Mouse (Mus musculus) CH12.LX (cell line): ENCODE measurements around the gene Dnaaf1. TPM values are rescaled to one million over a fixed set of nuclear protein-coding genes. Genes with fewer than 3 reads are reported as not detected.

Source experiments
- DNase-seq: peaks from one replicate; pipeline ENCODE4 v3.0.0-alpha.2; 2013; ENCODE audit errors: extremely low read depth
- H3K27ac ChIP-seq: 2 replicates; pipeline ENCODE4 v1.5.1; 2012; ENCODE audit warnings: low read depth, mild to moderate bottlenecking, control low read depth, moderate library complexity; ENCODE audit not compliant: insufficient read depth
- H3K27me3 ChIP-seq: replicated peaks from 2 replicates; pipeline ENCODE3; 2012; ENCODE audit warnings: inconsistent platforms
- H3K36me3 ChIP-seq, 2 experiments: replicated peaks in 1 of 2; 2 replicates each; pipeline versions ENCODE3 to v1.6.1; 2012; ENCODE audit warnings: inconsistent platforms in 1 of 2, low read length in 1 of 2, mild to moderate bottlenecking in 1 of 2, mixed read lengths in 1 of 2, moderate library complexity in 1 of 2; ENCODE audit not compliant: control insufficient read depth in 1 of 2, insufficient read depth in 1 of 2
- H3K4me1 ChIP-seq, 2 experiments: 2 replicates each; pipeline ENCODE4 v1.6.1; 2012; ENCODE audit warnings: inconsistent platforms in 1 of 2, moderate library complexity in 1 of 2; ENCODE audit not compliant: insufficient read depth in 2 of 2, control insufficient read depth in 1 of 2
- H3K4me2 ChIP-seq: 2 replicates; pipeline ENCODE4 v1.6.1; 2012; ENCODE audit warnings: low read depth, mild to moderate bottlenecking, control low read depth; ENCODE audit not compliant: poor library complexity, insufficient read depth, severe bottlenecking
- H3K4me3 ChIP-seq, 3 experiments: fragments of 150-350 bp in 1 of 3; sonication (generic) in 1 of 3; replicated peaks in 1 of 3; 2 replicates each; pipeline versions ENCODE3 to v1.5.1; 2011 to 2012; ENCODE audit warnings: low read depth in 2 of 3, low read length in 2 of 3, mild to moderate bottlenecking in 2 of 3, moderate library complexity in 2 of 3, control low read depth in 1 of 3, improper control_type of control experiment in 1 of 3, inconsistent platforms in 1 of 3, mixed read lengths in 1 of 3; ENCODE audit not compliant: poor library complexity in 1 of 3
- H3K79me2 ChIP-seq: replicated peaks from 2 replicates; pipeline ENCODE4 v1.6.1; 2012; ENCODE audit warnings: mild to moderate bottlenecking, moderate library complexity; ENCODE audit not compliant: control insufficient read depth, poor library complexity, insufficient read depth, severe bottlenecking; ENCODE audit errors: extremely low read depth
- H3K9ac ChIP-seq: 2 replicates; pipeline ENCODE4 v1.6.1; 2012; ENCODE audit warnings: low read depth, mild to moderate bottlenecking, control low read depth, moderate library complexity; ENCODE audit not compliant: insufficient read depth
- H3K9me3 ChIP-seq: replicated peaks from 2 replicates; pipeline ENCODE3; 2012; ENCODE audit warnings: low read length, inconsistent platforms, mixed read lengths
- CTCF ChIP-seq, 2 experiments: IDR thresholded peaks in 1 of 2; conservative IDR thresholded peaks in 1 of 2; 2 replicates each; pipeline ENCODE4 v1.5.1; 2011 to 2012; ENCODE audit warnings: low read depth in 2 of 2, low read length in 2 of 2, improper control_type of control experiment in 1 of 2, inconsistent platforms in 1 of 2, mild to moderate bottlenecking in 1 of 2, moderate library complexity in 1 of 2
- E2F4 ChIP-seq: IDR thresholded peaks from 2 replicates; pipeline ENCODE4 v1.6.1; 2011; ENCODE audit warnings: low read depth, low read length, improper control_type of control experiment; ENCODE audit not compliant: insufficient replicate concordance
- JUN ChIP-seq: IDR thresholded peaks from 2 replicates; pipeline ENCODE4 v1.6.1; 2011; ENCODE audit warnings: low read depth, mild to moderate bottlenecking, low read length, improper control_type of control experiment, moderate library complexity; ENCODE audit not compliant: insufficient read depth
- JUND ChIP-seq: conservative IDR thresholded peaks from 2 replicates; pipeline ENCODE4 v1.6.1; 2011; ENCODE audit warnings: low read depth, low read length, improper control_type of control experiment
- MEF2A ChIP-seq: IDR thresholded peaks from 2 replicates; pipeline ENCODE4 v1.6.1; 2014; ENCODE audit warnings: low read depth, mild to moderate bottlenecking, inconsistent platforms, low read length, improper control_type of control experiment, borderline replicate concordance
- MYC ChIP-seq: IDR thresholded peaks from 2 replicates; pipeline ENCODE4 v1.6.1; 2011; ENCODE audit warnings: low read depth, mild to moderate bottlenecking, improper control_type of control experiment, low read length
- NRF1 ChIP-seq: IDR thresholded peaks from 2 replicates; pipeline ENCODE4 v1.6.1; 2014; ENCODE audit warnings: low read depth, mild to moderate bottlenecking, inconsistent platforms, low read length, improper control_type of control experiment, moderate library complexity
- POLR2AphosphoS2 ChIP-seq: IDR thresholded peaks from 2 replicates; pipeline ENCODE4 v1.6.1; 2011; ENCODE audit warnings: low read depth, low read length, improper control_type of control experiment
- SIN3A ChIP-seq: IDR thresholded peaks from 2 replicates; pipeline ENCODE4 v1.6.1; 2012; ENCODE audit warnings: low read length, improper control_type of control experiment, inconsistent platforms
- SMC3 ChIP-seq: IDR thresholded peaks from 2 replicates; pipeline ENCODE4 v1.6.1; 2011; ENCODE audit warnings: low read depth, low read length, improper control_type of control experiment
- UBTF ChIP-seq: IDR thresholded peaks from 2 replicates; pipeline ENCODE4 v1.6.1; 2012; ENCODE audit warnings: low read depth, mild to moderate bottlenecking, inconsistent platforms, low read length, improper control_type of control experiment, moderate library complexity
- USF2 ChIP-seq: conservative IDR thresholded peaks from 2 replicates; pipeline ENCODE4 v1.6.1; 2011; ENCODE audit warnings: low read depth, low read length, improper control_type of control experiment
- ZKSCAN1 ChIP-seq: IDR thresholded peaks from 2 replicates; pipeline ENCODE4 v1.6.1; 2012; ENCODE audit warnings: low read depth, inconsistent platforms, low read length, improper control_type of control experiment, borderline replicate concordance
- dilution Hi-C: fragments of 300-500 bp; cut with MboI; formaldehyde crosslinking; loops from 2 replicates; pipeline ENCODE4 v1.14.3; 2020; ENCODE audit warnings: low sequenced_read_pairs; ENCODE audit not compliant: extremely low pct_unique_long_range_greater_than_20kb, extremely low pct_ligation_motif_present
- in situ Hi-C: fragments of 300-500 bp; cut with MboI; formaldehyde crosslinking; loops from 3 replicates; pipeline ENCODE4 v1.14.3; 2019; ENCODE audit warnings: low sequenced_read_pairs, low pct_ligation_motif_present, low pct_unique_long_range_greater_than_20kb, mixed read lengths
- polyA plus RNA-seq: library from polyadenylated mRNA; unstranded; fragments of >175 nt; gene quantifications from 2 replicates; pipeline ENCODE4 v1.2.1, GENCODE M21; 2012; ENCODE audit warnings: low read depth; ENCODE audit not compliant: insufficient read length
- total RNA-seq, 2 experiments: library from RNA; depleted of rRNA; stranded (reverse); fragments of 300-350 nt in 1 of 2; fragments of >200 nt in 1 of 2; gene quantifications; 2 replicates each; pipeline ENCODE4 v1.2.3; 2012 to 2014

Dnaaf1 gene
- total and polyA plus RNA-seq, 3 experiments: 0.25 TPM; not detected in 2

DNA sequence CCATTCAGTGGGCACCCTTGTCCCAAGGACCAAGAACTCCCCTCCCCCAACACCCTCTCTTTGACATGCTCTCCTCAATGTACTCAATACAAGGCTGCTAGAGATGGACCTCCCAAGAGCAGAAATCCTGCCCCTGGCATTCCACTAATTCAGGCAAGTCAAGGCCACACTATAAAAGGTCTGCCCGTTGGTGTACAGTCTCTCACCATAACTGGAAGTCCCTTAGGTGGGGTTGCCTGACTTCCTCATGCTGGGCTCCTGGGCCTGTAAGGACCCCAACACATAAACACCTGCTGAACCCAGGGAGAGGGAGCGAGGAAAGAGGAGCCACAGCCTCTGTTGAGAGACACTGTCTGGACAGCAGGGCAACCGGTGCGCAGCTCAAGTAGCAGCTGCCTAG lies 28.7 kb downstream of the Dnaaf1 start:
- H3K79me2 ChIP-seq: peaks cover 10% of the 10 kb centered on the region; the same call in 1 of the 2 replicates
- peak overlapping the region in 2 of 3 experiments; percentile 80 to 87 for H3K4me3 ChIP-seq
- no peak for DNase-seq
- in situ Hi-C loops: loop anchor here (5.0 kb wide), 1 partner anchor 46 kb away; the partner anchor contains the start of gene Mbtps1
- H3K4me2 ChIP-seq: peak overlapping the region; percentile 81; the same call in 1 of the 2 replicates
- H3K27ac ChIP-seq: no peak overlapping the region
- H3K4me1 ChIP-seq: peaks cover 7 to 21% of the 10 kb centered on the region in 2 experiments
- TF ChIP-seq JUND (no peak), POLR2AphosphoS2 (no peak), ZKSCAN1 (no peak), UBTF (no peak), E2F4 (no peak), CTCF (conservative IDR thresholded peaks at IDR 0.05 in 1 of 2, IDR thresholded peaks at IDR 0.05 in 1 of 2; ENCODE audit: low read depth in 2 of 2, low read length in 2 of 2) (no peak), NRF1 (no peak), USF2 (no peak), SMC3 (no peak), MYC (no peak)
- dilution Hi-C loops: no loop called here
- peaks cover 4% of the 10 kb centered on the region for H3K27me3 ChIP-seq
- peaks cover 40 to 47% of the 10 kb centered on the region in 2 experiments for H3K36me3 ChIP-seq
- H3K9ac ChIP-seq: no peak overlapping the region; the same call in 1 of the 2 replicates
- peaks cover 6% of the 10 kb centered on the region for H3K9me3 ChIP-seq

GRCm38 (mm10) chr8:119604398-119604803 lies 29.4 kb downstream of the Dnaaf1 start:
- TF ChIP-seq NRF1 (peak; percentile 24; the same call in 1 of the 2 replicates), E2F4 (no peak), MEF2A (no peak), JUN (no peak), SIN3A (no peak)
- TF ChIP-seq, all 38 proteins: peak for 1
- H3K4me2 ChIP-seq: peak overlapping the region; percentile 81
- in situ Hi-C loops: loop anchor here (5.0 kb wide), 1 partner anchor 47 kb away; the partner anchor contains the start of gene Mbtps1
- dilution Hi-C loops: no loop called here
- no peak for DNase-seq
- peaks cover 10% of the 10 kb centered on the region; the same call in 1 of the 2 replicates for H3K79me2 ChIP-seq
- peaks cover 10% of the 10 kb centered on the region for H3K9me3 ChIP-seq
- peaks cover 4% of the 10 kb centered on the region for H3K27me3 ChIP-seq
- peaks cover 7 to 21% of the 10 kb centered on the region in 2 experiments for H3K4me1 ChIP-seq
- H3K27ac ChIP-seq: no peak overlapping the region
- peaks cover 34 to 41% of the 10 kb centered on the region in 2 experiments for H3K36me3 ChIP-seq
- H3K4me3 ChIP-seq: peak overlapping the region; percentile 80 to 93 (median 87)
- peak overlapping the region; percentile 88 for H3K9ac ChIP-seq
